Mouse (Mus musculus) adrenal gland, postnatal 10 days (tissue): Measurements from ENCODE around the gene Dus2. TPM values are rescaled to one million over a fixed set of nuclear protein-coding genes. Genes with fewer than 3 reads are reported as not detected.
"Not testable (repeated sequence)": the region's sequence is repeated elsewhere in the genome, so short reads cannot be mapped to it uniquely, and the experiment has no call there.

Source experiments
- DNase-seq: peaks from one replicate; pipeline ENCODE4 v3.0.0; 2021; ENCODE audit warnings: mixed read lengths
- long read RNA-seq, 2 experiments: library from polyadenylated mRNA; stranded (forward); transcript quantifications; one replicate each; pipeline ENCODE4 v2.0.0; 2021
- total RNA-seq, 2 experiments: library from RNA; stranded (reverse); gene quantifications; 2 replicates each; pipeline ENCODE4 v1.2.3; 2021

Gene Dus2
- total RNA-seq: 10 to 100 TPM; 13.5 to 15.2 TPM
- long read RNA-seq, experiment 1, transcript Dus2-201 (16 exons, 1,860 nt): major isoform, 14 of 18 reads
- long read RNA-seq, experiment 1, partial matches to known transcripts: 2 of 18 reads
- long read RNA-seq, experiment 1, other reads (novel, unspliced or antisense): 2 of 18 reads
- long read RNA-seq, experiment 2, transcript Dus2-201 (16 exons, 1,860 nt): major isoform, 12 of 16 reads
- long read RNA-seq, experiment 2, partial matches to known transcripts: 1 of 16 reads
- long read RNA-seq, experiment 2, other reads (novel, unspliced or antisense): 3 of 16 reads

DNA sequence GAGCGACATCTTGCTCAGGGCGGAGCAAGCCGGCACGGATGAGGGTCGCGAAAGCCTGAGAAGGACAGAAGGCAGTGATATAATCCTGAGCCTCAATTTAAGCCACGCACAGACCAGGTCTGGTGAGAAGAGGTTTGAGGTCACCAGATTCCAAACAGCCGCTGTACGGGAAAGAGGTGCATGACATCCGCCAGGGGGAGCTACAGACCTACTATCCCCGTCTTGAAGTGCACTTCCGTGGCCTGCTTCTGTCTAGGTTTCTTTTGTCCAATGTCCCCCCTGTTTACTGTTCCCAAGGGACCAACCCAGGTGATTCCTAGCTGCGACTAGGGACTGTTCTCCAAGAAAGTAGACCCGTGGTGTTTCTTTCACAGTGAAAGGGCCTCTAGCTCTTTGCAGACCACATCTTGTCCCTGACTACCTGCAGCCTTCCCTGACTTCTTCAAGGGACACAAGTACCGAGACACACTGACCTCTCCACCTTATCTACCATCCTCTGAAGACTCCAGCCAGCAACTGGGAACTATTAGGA, at the start of gene Dus2:
Gene Dus2 (plus strand): TSS at position 482 of the 532 bp plus-strand sequence.
- peak; percentile 89 for DNase-seq

DNA sequence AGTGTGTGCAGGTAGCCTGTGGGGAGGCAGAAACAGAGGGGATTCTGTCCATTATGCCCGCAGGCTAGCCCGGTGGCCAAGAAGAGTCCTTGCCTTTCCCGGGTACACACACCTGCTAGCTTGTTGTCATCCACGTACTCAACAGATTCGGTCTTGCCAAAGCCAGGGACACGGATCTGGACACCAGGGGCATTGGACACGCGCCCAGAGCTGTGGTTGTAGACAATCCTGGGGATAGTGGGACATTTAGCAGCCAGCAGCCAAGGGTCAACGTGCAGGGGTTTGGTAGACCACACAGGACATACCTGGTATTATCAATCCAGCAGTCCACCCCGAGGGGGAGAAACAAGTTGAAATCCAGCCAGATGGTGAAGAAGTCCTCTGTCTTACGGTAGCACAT, 49.1 kb upstream of the Dus2 start:
- DNase-seq: no peak

DNA sequence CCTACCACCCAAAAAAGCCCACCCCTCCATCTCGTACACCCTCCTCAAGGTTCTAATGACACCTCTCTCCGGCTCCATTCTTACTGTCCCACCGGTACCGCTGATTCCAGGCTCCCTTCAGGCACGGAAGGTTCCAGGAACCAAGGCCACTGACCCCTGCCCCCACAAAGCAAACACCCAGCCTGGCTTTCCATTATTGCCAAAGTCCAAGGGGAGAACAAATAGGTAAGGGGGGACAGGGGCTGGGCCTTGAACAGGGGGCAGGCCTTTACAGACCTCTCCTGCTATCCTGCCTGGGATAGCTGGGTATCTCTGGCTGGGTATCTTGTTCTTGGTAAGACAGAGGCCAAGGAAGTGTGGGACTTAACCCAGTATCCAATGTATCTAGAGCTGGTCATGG, 48.6 kb upstream of the Dus2 start:
- DNase-seq: no peak

DNA sequence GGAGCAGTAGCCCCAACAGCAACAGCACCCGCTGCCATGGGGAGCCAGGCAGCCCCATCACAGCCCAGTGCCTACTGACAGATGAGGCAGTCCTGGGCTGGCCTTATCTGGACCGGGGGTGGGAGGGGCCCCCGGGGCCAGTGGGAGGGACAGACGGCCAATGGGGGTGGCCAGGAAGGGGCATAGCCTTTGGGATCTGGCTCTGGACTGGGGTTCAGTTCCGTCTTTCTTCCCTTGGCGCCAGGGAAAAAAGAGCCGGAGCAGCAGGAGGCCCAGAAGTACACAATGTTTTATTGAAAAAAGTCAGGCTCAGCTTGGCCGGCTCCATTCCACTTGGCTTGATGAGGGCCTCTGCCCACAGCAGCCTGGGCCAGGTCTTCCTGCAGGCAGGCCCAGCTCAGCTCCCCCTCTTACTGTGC, 47.8 kb upstream of the Dus2 start, which contains the start of gene Lcat:
Gene Lcat (minus strand): TSS at position 62 of the 419 bp plus-strand sequence.
- DNase-seq: peak; percentile 43

DNA sequence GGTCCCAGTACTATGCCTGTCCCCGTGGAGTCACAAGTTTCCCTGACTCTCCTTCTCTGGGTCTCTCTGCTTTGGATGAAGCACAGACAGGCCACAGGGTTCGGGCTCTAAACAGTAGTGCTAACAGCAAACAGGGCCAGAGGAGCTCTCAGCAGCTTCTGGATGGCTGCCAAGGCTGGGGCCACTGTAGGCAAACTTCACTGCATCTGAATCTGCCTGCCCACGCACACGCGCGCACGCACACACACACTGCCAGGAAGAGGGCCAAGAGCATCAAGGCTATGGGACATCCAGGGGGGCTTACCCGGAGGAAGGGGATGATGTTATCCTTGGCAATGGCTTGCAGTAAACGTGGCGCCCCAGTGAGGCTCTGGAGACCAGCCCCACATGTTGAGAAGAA, 41.8 kb upstream of the Dus2 start:
- DNase-seq: peak; percentile 76

DNA sequence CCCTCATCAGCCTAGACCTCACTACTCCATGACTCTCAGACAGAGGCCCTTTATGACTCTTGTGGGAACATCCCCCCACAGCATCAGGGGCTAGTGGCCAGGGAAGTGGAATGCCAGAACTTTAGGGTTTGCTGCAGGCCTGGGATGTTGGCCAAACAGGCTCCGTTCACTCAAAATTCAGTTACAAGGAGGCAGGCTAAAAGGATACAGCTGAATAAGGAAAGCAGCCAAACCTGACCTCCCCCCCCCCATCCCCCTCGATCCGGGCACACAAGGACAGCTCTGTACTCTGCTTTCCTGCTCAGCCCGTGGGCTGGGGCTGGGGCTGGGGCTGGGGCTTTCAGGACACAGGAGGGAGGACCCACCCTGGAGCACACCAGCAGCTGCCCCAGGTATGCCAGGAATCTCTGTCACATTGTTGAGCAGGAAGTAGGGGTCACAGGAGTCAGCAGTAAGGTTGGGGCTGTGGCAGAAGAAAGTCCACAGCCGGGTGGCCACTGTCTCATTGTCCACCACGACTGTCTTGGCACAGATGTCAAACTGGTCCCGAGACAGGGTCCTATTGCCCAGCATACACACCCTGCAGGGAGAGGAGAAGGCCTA, 40.0 kb upstream of the Dus2 start:
- DNase-seq: peak; percentile 32

DNA sequence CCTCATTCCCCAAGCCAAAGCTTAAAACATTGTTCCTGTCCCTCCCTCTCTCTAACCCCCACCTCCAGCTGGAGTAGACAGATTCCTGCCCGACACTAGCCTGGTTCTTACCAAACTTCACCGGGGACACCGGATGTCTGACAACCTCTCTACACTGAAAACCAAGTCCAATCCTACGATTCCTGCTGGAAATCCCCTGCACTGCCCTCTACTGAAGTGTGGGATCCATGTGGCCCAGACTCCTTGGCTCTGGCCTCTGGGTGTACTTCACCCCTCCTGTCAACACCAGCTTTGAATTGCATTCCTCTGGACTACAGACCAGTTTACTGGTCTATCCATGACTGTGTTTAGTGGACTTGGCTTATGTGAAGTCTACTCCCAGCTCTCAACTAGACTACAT, 34.6 kb upstream of the Dus2 start:
- DNase-seq: no peak

DNA sequence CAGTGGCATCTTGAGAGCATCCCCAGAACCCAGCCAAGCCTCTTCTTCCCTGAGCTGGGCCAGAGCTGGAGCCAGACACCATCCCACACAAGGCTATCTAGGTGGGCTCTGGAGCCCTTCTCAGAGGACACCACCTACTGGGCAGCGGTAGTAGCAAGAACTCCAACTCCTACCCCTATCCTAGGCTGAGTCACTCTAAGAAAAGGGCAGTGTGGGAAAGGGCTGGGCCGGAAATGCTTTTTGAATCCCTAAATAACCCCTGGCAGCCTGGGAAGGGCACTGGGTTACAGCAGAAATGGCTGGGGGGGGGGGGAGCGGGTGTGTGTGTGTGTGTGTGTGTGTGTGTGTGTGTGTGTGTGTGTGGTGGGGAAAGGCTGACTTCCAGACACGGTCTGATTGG, 33.3 kb upstream of the Dus2 start:
- DNase-seq: peak; percentile 56

DNA sequence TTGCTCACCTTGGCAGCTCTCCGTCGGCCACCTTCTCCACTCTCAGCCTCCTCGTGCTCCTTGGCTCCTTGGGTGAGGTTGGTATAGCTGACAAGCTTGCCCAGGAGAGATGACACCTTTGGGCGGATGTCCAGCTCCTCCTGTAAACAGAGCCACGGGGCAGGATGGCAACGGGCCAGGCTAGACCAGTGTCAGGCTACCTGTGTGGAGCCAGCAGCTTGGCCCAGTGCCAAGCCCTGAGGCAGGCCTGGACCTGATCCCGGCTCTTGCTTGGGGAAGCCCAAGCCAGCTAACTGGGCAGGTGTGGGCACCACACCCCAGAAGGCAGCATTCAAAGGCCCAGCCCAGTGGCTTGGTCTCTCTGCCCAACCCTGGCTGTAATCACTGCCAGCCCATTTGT, 31.8 kb upstream of the Dus2 start:
- DNase-seq: peak; percentile 59

DNA sequence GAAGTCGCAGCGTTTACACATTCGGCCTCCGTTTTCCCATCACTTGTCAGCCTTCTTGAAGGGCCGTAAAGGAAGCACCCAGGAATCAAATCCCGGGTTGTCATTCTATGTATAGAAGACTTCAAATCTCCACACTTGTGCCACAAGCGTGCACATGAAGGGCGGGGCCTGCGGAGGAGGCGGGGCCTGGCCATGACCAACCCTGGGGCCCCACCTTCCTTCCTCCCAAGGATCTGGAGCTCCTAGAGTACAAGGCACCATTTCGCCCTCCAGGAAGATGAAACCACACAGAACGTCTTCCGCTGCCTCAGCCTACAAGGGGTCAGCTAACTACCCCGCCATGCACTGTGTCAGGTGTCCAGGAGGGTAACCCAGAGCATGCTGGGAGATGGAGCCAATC, 30.0 kb upstream of the Dus2 start:
- no peak for DNase-seq

DNA sequence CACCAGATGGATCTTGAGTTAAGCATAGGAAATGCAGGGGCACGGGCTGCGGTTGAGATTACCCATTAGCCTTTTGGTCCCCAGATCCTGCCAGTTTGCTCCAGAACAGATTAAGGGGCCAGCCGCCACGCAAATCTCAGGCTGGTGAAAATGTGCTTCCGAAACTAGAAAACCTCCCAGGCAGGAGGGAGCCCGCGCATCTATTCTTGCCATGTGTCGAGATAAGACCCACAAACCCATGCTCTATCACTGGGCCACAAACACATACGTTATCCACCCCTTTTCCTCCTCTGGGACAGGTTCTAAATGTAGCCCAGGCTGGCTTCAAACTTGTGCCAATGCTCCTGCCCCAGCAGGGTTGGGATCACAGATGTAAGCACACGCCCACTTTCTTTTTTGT, 29.6 kb upstream of the Dus2 start:
- no peak for DNase-seq

DNA sequence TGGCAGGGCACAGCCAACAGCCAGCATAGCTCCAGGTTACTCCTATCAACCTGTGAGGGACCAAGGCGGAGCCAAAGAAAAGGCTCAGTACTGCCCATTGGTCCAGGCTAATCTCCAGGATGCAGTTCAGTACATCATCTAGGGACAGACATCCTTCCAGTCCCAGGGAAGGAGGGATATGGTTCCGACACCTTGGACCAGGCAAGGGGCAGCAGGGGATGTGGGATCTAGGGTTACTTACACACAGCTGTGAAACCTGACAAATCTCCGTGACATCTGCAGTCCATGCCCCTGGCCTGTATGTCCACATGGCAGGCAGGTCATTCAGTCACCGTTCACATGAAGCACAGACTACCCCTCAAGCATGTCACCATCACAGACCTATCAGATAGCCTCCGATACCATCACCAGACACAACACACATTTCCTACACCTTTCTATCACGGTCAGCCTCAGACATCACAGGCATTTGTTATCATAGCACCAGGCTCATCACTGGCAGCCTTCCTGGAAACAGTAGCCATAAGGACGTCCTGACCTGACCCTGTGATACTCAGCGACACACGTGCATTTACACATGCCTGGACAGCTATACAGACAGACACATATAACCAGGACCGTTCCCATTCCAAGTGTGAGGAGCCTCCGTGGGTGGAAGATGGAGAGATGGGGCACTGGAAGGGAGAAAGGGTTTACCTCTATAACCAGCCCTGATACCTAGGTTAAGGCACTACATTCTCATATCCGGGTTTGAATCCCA, 26.5 kb upstream of the Dus2 start:
- no peak for DNase-seq

DNA sequence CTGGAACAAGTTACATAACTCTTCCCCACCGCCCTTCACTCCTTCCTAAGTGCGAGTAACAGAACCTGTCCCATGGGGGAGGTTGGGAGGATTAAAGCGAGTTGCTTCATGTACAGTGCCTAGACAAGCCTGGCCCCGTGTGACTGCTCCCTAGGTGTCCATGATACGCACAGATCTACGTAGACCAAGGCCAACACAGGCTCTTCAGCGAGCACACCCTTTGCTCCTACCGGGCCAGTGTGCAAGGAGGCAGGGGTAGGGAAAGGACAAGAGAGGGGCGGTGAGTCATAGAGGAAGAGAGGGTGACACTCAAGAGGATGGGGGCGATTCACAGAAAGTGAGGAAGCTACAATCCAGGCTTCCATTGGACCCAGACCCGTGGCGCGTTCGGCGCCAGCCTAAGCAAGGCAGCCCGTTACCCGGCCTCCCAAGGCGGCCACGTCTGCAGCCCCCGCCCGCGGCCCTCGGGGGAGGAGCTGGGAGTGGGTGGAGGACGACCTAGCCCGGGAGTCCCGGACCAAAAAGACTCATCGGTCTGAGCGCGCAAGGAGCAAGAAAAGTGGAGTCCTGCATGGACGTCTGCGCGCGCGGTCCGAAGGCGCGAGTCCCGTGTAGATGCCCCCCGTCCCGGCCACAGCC, 25.8 kb upstream of the Dus2 start:
- peak; percentile 74 for DNase-seq

DNA sequence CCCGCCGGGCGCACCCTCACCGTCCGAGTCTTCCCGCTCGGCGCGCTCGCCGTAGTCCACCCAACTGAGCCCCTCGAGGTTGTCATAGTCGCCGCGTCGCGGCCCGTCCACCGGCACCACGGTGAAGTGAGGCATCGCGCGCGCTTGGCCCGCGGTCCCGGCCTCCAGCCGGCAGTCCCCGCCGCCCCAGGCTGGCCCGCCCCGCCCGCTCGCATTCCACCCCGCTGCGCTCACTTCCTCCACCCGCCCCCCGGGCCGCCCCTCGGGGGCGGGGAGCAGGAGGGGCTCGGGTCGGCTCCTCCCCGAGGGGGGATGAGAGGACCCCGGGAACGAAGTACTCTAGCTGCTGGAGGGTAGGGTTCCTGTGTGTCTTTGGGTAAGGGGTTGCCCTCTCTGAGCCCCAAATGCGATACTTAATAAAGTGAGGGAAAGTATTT, 25.2 kb upstream of the Dus2 start, which contains the start of gene Slc12a4:
Gene Slc12a4 (minus strand): TSS at position 193 of the 437 bp plus-strand sequence.
- peak; percentile 91 for DNase-seq

DNA sequence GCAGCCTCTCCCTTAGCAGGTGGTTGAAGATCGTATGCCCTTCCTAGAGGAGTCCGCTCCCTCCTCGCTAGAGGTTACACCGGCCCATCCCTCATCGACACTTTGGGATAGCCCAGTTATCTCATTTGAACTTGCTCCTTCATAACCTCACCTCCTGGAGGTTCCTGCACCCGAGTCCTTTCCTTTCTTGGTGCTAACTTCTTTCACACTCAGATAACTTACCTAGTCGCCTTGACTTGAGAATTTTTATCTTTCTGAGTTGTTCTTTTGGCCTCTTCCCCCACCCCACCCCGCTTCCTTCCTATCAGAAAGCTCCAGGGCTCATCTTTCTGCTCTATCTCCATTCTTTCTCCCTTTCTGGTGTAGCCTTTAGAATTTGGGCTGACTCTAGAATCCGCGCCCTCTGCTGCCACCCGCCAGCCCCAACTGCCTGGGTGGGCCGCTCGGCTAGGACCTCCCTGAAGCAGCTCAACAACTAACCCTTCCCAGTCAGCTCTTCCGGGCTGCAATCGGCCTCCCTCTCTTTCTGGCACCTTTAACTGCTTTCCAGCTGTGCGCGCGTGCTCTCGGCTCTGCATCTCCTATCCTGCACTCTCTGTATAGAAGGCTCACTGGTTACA, 24.3 kb upstream of the Dus2 start:
- peak; percentile 42 for DNase-seq

DNA sequence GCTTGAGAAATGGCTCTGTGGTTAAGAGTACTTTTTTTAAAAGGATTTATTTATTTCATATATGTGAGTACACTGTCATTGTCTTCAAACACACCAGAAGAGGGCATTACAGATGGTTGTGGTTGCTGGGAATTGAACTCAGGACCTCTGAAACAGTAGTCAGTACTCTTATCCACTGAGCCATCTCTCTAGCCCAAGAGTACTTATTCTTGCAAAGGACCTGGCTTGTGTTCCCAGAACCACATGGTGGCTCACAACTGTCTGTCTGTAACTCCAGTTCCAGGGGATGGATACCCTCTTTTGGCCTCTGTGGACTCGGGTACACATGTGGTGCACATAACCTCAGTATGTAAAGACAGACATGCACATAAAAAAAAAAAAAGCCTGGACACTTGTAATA, 21.8 kb upstream of the Dus2 start:
- DNase-seq: no peak

DNA sequence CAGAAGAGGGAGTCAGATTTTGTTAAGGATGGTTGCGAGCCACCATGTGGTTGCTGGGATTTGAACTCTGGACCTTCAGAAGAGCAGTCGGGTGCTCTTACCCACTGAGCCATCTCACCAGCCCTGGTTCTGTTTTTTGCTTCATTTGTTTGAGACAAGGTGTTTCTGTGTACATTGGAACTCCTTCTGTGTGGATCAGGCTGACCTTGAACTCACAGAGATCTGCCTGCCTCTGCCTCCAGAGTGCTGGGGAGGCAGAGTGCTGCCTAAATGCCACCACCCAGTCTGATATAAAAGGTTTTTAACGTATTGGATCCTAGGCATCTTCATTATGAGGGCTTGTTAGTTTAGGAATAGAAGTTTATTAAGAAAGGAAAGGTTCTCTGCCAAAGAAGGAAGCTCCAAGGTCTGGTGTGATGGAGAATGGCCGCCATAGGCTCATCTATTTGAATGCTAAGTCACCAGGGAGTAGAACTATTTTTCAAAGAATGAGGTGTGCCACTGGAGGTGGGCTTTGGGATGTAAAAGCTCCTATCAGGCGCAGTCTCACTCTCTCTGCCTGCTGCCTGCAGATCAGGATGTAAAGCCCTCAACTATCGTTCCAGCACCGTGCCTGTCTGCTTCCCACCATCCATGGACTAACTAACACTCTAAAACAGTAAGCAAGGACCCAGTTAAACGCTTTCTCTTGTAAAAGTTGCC, 20.0 kb upstream of the Dus2 start:
- no peak for DNase-seq

DNA sequence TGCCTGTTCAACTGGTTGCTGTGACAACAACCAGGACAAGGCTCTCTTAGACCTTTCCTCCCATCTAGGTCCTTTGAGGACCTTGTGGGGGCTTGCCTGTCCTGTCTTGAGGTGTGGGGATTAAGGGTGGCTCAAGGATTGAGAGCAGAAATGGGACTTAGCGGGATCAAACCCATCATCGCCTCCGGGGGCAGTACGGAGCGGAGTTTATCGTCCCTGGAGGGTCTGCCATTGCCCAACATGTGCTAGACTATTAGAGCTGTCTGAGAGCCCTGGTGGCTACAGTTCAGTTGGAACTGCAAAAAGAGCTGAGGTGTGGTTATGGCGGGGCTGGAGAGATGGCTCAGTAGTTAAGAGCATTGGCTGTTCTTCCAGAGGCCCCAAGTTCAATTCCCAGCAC, 15.8 kb upstream of the Dus2 start:
- no peak for DNase-seq

DNA sequence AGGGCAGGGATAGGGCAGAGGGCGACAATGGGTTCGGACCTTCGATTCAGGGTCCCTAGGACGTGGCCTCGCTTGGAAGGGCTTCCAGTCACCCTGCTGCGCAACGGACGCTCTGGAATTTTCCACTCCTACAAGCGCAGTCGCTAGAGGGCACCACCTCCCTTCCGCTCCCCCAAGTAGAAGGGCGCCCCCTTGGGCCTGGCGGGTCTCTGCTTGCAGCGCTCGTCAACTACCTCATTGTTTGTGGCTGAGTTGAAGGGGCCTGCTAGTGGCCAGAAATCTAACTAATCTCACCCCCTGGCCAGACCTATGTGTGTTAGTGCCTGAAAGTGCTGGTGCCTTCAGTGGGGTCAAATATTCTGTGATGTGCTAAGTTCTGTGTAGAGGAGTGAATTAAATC, 11.8 kb upstream of the Dus2 start, which contains the start of gene Dpep3:
Gene Dpep3 (minus strand): TSS at position 105 of the 400 bp plus-strand sequence.
- no peak for DNase-seq

DNA sequence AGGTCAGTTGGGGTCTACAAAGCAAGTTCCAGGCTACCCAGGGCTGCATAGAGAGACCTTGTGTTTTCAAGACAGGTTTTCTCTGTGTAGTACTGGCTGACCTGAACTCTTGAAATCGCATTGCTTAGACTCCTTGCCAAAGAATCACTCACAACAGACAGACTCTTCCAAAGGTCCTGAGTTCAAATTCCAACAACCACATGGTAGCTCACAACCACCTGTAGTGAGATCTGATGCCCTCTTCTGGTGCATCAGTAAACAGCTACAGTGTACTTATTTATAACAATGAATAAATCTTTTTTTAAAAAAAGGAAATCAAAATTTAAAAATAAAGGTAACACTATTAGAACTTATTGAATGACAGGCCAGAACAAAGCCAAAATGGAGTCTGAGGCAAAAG, 10.0 kb upstream of the Dus2 start:
- no peak for DNase-seq

DNA sequence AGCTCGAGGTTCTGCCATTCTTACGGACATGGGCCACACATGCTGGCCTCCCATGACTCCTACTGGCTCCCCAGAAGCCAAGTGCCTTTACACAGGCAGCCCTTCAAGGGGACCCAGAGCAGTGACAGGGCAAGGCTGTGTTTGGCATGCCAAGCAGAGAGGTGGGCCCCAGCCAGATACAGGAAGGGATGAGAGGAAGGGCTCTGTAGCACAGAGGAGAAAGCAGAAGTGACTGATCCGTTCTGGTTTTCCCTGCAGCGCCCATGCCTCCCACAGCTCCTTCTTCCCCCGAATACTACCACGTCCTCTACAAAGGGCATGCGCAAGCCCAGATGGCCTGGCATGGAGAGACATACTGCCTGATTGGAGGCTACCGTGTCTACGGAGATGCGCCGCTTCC, 7.7 kb upstream of the Dus2 start:
- DNase-seq: not testable (repeated sequence)
